Mouse (Mus musculus) liver, embryonic 13.5 days (tissue): ENCODE results near the gene Lsm10. TPM values are rescaled to one million over a fixed set of nuclear protein-coding genes. Genes with fewer than 3 reads are reported as not detected.

Experiments
- ATAC-seq: fragments of 200-750 bp; cut with Nextera tagmentation; 2 replicates; pipeline ENCODE4 v1.8.0; 2017; ENCODE audit warnings: low read depth, mild to moderate bottlenecking, moderate number of reproducible peaks, moderate library complexity
- DNase-seq: peaks from one replicate; pipeline ENCODE4 v3.0.0; 2022
- H3K27ac ChIP-seq: fragments of 300-500 bp; sonication (generic); 2 replicates; pipeline ENCODE4 v1.5.1; 2015; ENCODE audit warnings: moderate library complexity, mild to moderate bottlenecking, inconsistent platforms
- H3K27me3 ChIP-seq: fragments of 300-500 bp; sonication (generic); 2 replicates; pipeline ENCODE4 v1.6.1; 2015; ENCODE audit warnings: mild to moderate bottlenecking, inconsistent platforms
- H3K36me3 ChIP-seq: fragments of 300-500 bp; sonication (generic); 2 replicates; pipeline ENCODE4 v1.6.1; 2015; ENCODE audit warnings: mild to moderate bottlenecking, inconsistent platforms
- H3K4me1 ChIP-seq: fragments of 300-500 bp; sonication (generic); replicated peaks from 2 replicates; pipeline ENCODE4 v1.6.1; 2015; ENCODE audit warnings: inconsistent platforms
- H3K4me2 ChIP-seq: fragments of 300-500 bp; sonication (generic); 2 replicates; pipeline ENCODE4 v1.6.1; 2015; ENCODE audit warnings: inconsistent platforms, mild to moderate bottlenecking, moderate library complexity
- H3K4me3 ChIP-seq: fragments of 300-500 bp; sonication (generic); replicated peaks from 2 replicates; pipeline ENCODE4 v1.5.1; 2015; ENCODE audit warnings: mild to moderate bottlenecking, inconsistent platforms
- H3K9ac ChIP-seq: fragments of 300-500 bp; sonication (generic); 2 replicates; pipeline ENCODE4 v1.6.1; 2015; ENCODE audit warnings: mild to moderate bottlenecking, inconsistent platforms
- H3K9me3 ChIP-seq: fragments of 300-500 bp; sonication (generic); replicated peaks from 2 replicates; pipeline ENCODE4 v1.6.1; 2016; ENCODE audit warnings: inconsistent platforms
- WGBS: fragments of 180-500 bp; shearing (Covaris S2); methylation state at CpG from one replicate; pipeline ENCODE4 v1.1.7; 2015; ENCODE audit not compliant: insufficient replicate concordance; 5-methylcytosine and 5-hydroxymethylcytosine counted together
- polyA plus RNA-seq: library from polyadenylated mRNA; unstranded; fragments of >200 nt; fragmentation: Nextera tagmentation; extraction: Ambion mirVana; gene quantifications from 2 replicates; pipeline ENCODE4 v1.2.1, GENCODE M21; 2015

Gene Lsm10
- 31.1 and 31.3 TPM in 2 replicates for polyA plus RNA-seq

DNA sequence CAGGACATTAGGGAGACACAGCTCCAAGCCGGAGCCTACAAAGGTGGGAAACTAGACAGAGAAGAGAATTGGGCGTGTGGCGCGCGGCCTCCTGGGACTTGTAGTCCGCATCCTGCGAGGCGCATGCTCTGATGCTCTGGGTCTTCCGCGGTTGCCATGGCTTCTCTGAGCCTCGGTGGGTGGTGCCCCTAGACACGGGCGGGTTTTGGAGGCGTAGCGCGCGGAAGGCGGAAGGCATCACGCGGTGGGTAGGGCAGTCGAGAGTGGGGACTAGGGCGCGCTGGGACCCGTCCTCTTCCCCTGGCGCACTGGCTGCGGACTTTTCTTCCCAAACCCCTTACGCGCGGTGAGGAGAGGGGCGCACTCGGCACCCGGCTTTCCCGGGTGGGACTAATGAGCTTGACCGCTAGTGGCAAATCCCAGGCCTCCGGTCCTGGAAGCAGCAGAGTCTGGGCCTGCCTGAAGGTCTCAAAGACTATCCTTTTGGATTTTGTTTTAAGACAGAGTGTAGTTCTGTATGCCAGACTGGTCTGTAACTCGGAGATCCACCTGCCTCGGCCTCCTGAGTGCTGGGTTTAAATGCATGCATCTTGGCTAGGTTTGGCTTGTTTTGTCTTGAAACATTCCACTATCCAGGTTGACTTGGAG is at the start of gene Lsm10:
TSS of gene Lsm10 (plus strand) at position 160 of the 648 bp plus-strand sequence.
- peak; percentile 98 for ATAC-seq
- H3K9me3 ChIP-seq, result no peaks in the 10 kb centered on the region
- peak within 1 kb of the TSS; percentile 85 for H3K4me2 ChIP-seq
- peaks cover 14% of the 10 kb centered on the region for H3K36me3 ChIP-seq
- no peaks in the 10 kb centered on the region for H3K27me3 ChIP-seq
- 2% methylated on average over 30 of the region's 37 CpGs for WGBS
- peak; percentile 95 for DNase-seq
- H3K4me1 ChIP-seq, result peaks cover 50% of the 10 kb centered on the region
- peak within 1 kb of the TSS; percentile 79 for H3K4me3 ChIP-seq
- H3K27ac ChIP-seq, result peak within 1 kb of the TSS; percentile 75
- H3K9ac ChIP-seq, result peak within 1 kb of the TSS; percentile 81

DNA sequence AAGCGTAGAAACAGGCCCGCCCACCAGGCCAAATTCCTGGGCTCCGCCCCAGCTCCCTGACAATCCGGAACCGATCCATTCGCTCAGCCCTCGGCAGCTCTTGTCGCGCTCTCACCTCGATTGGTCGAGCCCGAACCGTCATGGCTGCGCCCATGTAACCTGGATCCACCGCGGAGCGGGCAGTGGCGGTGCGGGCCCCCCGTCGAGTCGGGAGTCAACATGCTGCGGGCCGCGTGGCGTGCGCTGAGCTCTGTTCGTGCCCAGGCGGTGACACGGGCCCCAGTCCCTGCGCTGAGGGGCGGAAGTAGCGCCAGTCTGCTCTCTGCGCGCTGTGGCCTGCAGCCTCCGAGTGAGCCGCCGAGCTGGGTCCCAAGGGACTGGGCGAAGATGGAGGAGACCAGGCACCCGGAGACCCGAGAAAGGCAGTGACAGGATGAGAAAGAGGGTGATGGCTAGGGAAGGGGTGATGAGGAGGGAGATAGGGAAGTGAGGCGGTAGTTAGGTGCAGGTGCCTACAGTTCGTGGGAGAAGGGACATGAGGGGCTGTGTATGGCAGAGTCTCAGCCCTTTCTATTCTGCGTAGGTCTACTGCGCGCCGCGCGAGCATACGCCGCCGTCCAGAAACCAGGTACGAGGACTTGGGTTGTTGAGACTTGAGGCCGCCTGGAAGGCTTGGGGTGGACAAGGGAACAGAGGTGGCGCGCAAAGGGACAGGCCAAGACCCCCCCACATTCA is 49.4 kb upstream of the Lsm10 start, which contains the start of gene Mrps15:
TSS of gene Mrps15 (plus strand) at position 75 of the 735 bp plus-strand sequence.
- Histone ChIP-seq H3K9ac (peak within 1 kb of the TSS; percentile 82), H3K27ac (peak within 1 kb of the TSS; percentile 73), H3K4me2 (peak within 1 kb of the TSS; percentile 84), H3K4me3 (peak within 1 kb of the TSS; percentile 81), H3K36me3 (peaks cover 29% of the 10 kb centered on the region), H3K4me1 (peaks cover 18% of the 10 kb centered on the region), H3K9me3 (no peaks in the 10 kb centered on the region), H3K27me3 (no peaks in the 10 kb centered on the region)
- ATAC-seq, result peak; percentile 92
- peak; percentile 82 for DNase-seq
- under 1% methylated on average over 56 of the region's 56 CpGs for WGBS

DNA sequence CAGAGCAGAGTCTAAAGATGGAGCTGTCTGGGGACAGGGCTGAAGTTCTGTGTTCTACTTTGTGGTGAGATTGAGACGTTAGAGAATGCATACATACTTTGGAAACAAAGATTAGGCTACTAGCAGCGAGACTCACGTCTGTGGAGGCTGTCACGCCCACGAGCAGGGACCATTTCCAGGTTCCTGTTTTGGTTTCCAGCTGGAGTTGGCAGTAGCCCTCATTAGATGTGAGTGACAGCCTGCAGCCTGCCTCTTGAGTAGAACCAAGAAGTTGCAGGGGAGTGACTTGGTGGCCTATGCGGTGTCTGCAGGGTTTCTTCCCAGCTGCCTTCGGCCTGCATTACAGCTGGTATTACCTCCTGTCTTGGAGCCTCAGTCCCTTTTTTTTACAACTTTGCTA is 44.8 kb upstream of the Lsm10 start:
- H3K27me3 ChIP-seq, result no peaks in the 10 kb centered on the region
- 64% methylated on average over 7 of the region's 7 CpGs for WGBS

DNA sequence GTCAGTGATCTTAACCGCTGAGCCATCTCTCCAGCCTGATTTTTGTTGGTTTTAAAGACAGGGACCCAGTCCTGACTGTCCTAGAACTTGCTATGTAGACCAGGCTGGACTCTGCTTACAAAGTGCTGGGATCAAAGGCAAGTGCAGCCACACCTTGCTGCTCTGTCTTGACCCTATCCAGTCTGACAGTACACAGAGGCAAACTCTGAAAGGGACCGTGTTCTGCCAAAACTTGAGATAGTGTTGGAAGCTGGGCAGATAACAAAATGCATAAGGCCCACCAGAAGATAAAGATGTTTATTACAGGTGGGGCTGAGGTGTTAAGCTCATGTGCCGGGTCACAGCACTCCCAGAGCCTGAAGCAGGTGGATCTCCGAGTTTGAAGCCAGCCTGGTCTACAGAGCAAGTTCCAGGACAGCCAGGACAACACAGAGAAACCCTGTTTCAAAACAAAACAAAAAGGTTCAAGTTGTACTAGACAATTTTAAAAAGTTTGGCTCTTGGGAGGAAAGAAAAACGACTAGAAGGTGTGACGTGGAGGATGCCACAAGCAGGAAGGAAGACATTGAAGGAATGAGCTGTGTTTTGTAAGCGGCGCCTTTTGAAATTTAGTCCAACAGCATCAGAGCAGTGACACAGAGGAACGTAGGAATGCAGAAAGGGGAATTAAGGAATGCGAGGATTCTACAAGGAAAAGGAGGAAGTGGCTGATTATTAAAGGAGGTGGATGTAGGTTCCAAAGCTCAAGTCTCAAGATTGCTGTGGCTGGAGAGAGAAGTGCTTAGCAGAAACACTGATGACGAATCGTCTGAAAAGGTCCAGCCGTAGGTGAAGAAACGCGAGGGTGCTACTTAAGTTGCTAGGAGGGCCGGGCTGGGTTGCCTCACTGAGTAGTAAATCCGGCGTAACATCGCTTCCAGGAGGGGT is 39.0 kb upstream of the Lsm10 start:
- no peaks in the 10 kb centered on the region for H3K9me3 ChIP-seq
- no peak for DNase-seq
- peak; percentile 41 for ATAC-seq
- no peaks in the 10 kb centered on the region for H3K27me3 ChIP-seq
- H3K27ac ChIP-seq, result peak overlapping the region; percentile 89
- peak overlapping the region; percentile 83 for H3K9ac ChIP-seq
- H3K36me3 ChIP-seq, result peaks cover 35% of the 10 kb centered on the region
- peak overlapping the region; percentile 80 for H3K4me3 ChIP-seq
- peak overlapping the region; percentile 92 for H3K4me2 ChIP-seq
- H3K4me1 ChIP-seq, result peaks cover 25% of the 10 kb centered on the region
- WGBS, result 8% methylated on average over 19 of the region's 19 CpGs

More for the DNA sequence above, 44.8 kb upstream of the Lsm10 start:
- peaks cover 67% of the 10 kb centered on the region for H3K36me3 ChIP-seq
- ATAC-seq (no peak), DNase-seq (no peak)
- H3K4me1 ChIP-seq, result peaks cover 17% of the 10 kb centered on the region
- H3K4me3 ChIP-seq, result no peak overlapping the region
- H3K27ac ChIP-seq, result no peak overlapping the region
- no peak overlapping the region for H3K4me2 ChIP-seq
- H3K9ac ChIP-seq, result no peak overlapping the region
- no peaks in the 10 kb centered on the region for H3K9me3 ChIP-seq

DNA sequence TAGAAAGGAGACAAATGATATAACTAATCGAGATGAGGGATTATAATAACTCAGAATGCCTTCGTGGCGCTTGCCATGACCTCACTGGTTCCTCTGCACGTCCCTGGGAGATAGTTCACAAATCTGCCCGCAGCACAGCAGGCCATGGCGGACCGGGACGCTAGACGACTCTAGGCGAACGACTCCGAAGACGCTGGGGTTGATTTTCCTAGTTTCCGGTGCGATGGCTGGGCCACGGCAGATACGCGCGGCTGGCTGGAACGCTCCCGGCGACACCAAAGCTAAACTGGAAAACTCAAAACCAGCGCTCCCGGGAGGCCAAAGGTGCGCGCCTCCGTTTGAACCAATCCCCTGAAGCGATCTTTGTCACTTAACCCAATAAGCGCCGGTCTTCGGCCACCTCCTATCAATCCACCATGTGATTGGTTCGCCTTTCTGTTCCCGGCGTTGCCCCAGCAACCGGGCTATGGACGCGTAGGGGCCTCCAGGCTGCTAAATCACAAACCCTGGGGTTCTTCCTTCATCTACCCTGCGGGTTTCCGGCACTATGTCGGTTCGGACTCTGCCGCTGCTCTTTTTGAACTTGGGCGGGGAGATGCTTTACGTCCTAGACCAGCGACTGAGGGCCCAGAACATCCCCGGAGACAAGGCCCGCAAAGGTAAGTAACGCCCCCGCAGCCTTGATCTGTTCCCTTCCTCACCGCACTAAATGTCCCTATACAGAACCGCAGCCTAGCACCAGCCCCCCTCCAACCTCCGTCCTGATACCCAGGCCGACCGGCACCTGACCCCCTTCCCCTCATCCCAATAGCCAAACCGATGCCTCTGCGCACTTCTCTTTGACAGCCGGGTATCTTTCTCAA is 38.1 kb upstream of the Lsm10 start, which contains the start of gene Oscp1:
TSS of gene Oscp1 (plus strand) at position 432 of the 863 bp plus-strand sequence.
- Histone ChIP-seq H3K4me2 (peak within 1 kb of the TSS; percentile 92), H3K27me3 (no peaks in the 10 kb centered on the region), H3K27ac (peak within 1 kb of the TSS; percentile 89), H3K9ac (peak within 1 kb of the TSS; percentile 83), H3K4me1 (peaks cover 25% of the 10 kb centered on the region), H3K9me3 (no peaks in the 10 kb centered on the region), H3K36me3 (peaks cover 28% of the 10 kb centered on the region), H3K4me3 (peak within 1 kb of the TSS; percentile 80)
- ATAC-seq, result peak; percentile 96
- peak; percentile 88 for DNase-seq
- WGBS, result 2% methylated on average over 57 of the region's 57 CpGs

DNA sequence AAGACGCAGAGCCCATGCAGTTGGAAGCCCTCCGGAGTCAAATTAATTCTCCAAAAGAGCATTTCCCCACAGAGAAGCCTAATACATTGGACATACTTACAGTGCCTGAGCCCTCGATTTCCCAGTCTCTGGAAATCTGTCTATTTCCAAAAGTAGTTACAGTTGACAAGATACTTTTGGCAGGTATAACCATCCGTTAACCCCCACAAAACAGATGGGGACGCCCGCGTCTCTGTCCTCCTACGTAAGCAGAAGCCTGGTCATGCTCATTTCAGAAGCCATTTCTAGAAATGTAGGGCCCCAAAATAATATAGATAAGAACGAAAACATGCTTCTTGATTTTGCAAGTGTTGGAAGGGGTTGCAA is 37.4 kb upstream of the Lsm10 start:
- DNase-seq, result no peak
- Histone ChIP-seq H3K4me3 (peak overlapping the region; percentile 80), H3K9ac (peak overlapping the region; percentile 71), H3K27ac (0 out of 2 replicates have a peak overlapping the region, but pooled peaks have one; percentile 3), H3K9me3 (no peaks in the 10 kb centered on the region), H3K4me2 (peak overlapping the region; percentile 92), H3K4me1 (peaks cover 25% of the 10 kb centered on the region), H3K27me3 (no peaks in the 10 kb centered on the region), H3K36me3 (peaks cover 23% of the 10 kb centered on the region)
- 40% methylated on average over 9 of the region's 9 CpGs for WGBS
- ATAC-seq, result no peak

DNA sequence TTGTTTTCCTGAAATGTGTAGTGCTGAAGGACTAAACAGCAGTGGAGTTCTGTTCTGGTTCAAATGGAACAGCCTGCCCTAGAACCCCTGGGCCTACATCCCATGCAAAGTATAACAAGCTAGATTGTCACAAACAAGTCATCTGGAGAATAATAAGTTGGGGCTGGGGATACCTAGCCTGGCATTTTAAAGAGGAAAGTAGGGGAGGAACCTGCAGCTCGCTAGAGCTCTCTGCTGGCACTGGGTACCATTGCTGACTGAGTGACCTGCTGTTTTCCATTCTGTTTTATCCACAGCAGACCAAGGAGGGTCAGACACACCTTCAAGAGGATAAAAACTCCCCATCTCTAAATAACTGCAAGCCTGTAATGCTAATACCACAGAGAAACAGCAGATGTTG is 33.6 kb upstream of the Lsm10 start:
- no peak overlapping the region for H3K9ac ChIP-seq
- H3K27me3 ChIP-seq, result no peaks in the 10 kb centered on the region
- H3K9me3 ChIP-seq, result no peaks in the 10 kb centered on the region
- ATAC-seq, result no peak
- H3K4me3 ChIP-seq, result no peak overlapping the region
- H3K27ac ChIP-seq, result no peak overlapping the region
- no peaks in the 10 kb centered on the region for H3K36me3 ChIP-seq
- H3K4me1 ChIP-seq, result peaks cover 9% of the 10 kb centered on the region
- no peak overlapping the region for H3K4me2 ChIP-seq
- DNase-seq, result no peak
- 52% methylated on average over 1 of the region's 1 CpGs for WGBS

DNA sequence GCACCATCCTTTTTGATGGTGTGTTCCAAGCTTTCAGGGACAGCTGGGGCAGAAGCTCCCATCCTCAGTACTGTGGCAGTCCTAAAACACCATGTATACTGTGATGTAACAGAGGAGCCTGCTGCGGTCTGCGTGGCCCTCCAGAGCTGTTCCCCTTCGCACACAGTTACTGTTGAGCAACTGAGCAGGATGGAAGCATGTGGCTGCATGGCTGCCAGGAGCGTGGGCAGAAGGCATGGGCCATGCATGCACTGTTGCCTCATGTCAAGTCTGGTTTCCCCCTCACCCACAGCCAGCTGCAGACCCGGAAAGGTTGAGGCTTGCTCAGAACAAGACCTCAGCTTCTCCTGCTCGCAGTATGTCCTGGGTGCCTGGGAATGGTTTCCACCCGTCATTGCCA is 31.2 kb upstream of the Lsm10 start:
- no peak for DNase-seq
- Histone ChIP-seq H3K36me3 (no peaks in the 10 kb centered on the region), H3K9ac (no peak overlapping the region), H3K4me2 (no peak overlapping the region), H3K9me3 (no peaks in the 10 kb centered on the region), H3K4me3 (no peak overlapping the region), H3K27me3 (no peaks in the 10 kb centered on the region), H3K4me1 (no peaks in the 10 kb centered on the region), H3K27ac (no peak overlapping the region)
- 71% methylated on average over 7 of the region's 7 CpGs for WGBS
- no peak for ATAC-seq

DNA sequence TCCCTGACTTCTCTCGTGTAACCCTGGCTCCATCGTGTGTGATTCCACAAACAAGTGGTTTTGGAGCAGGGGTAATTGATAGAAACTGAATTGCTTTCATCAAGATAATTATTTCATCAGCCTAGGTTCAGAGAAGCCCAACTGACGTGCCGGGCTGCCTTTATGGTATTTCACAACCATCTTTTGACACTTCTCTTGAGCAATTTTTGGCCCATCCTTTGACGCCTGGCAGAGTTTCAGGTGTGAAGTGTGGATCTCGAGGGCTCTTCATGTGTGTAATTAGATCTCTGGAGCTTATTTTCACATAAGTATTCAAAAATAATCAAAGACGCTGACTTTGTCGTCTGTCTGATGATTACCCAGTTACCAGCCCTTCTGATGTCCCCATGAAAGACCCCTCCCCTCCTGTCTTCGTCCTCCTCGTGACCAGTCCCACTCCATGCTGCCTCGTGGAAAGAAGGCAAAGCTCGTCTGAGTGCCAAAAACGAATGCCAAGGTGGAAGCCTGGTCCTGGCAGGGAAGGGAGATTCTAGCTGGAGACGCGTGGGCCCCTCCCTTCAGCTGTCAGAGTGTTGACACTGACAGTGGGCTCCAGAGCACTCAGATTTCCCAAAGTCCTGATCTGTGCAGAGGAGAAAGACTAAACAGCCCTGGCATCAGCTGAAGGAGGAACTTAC is 28.9 kb upstream of the Lsm10 start:
- no peak overlapping the region for H3K4me3 ChIP-seq
- H3K27ac ChIP-seq, result no peak overlapping the region
- DNase-seq, result no peak
- H3K9me3 ChIP-seq, result no peaks in the 10 kb centered on the region
- no peak for ATAC-seq
- no peak overlapping the region for H3K4me2 ChIP-seq
- no peaks in the 10 kb centered on the region for H3K36me3 ChIP-seq
- H3K9ac ChIP-seq, result no peak overlapping the region
- H3K27me3 ChIP-seq, result no peaks in the 10 kb centered on the region
- no peaks in the 10 kb centered on the region for H3K4me1 ChIP-seq
- WGBS, result 62% methylated on average over 15 of the region's 15 CpGs

DNA sequence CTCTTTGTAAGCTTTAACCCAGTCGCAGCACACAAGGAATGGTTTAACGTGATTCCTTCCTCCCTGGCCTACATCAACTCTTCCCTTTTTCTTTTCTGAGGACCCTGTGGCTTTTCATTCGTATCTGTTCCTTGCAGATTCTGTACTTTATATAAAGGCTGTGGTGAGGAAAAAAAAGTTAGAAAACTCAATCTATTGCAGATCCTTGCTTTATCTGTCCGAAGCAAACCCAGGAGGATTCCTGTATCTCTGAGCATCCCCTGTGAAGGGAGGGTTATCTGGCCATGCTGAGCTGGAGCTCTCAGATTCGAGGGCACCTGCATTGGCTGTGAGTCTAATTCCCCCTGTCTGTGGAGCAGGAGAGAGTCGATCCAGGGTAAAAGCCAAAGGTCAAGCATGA is 27.6 kb upstream of the Lsm10 start:
- Histone ChIP-seq H3K9ac (no peak overlapping the region), H3K4me2 (no peak overlapping the region), H3K4me3 (no peak overlapping the region), H3K4me1 (no peaks in the 10 kb centered on the region), H3K9me3 (no peaks in the 10 kb centered on the region), H3K27ac (no peak overlapping the region), H3K27me3 (no peaks in the 10 kb centered on the region), H3K36me3 (no peaks in the 10 kb centered on the region)
- 58% methylated on average over 6 of the region's 6 CpGs for WGBS
- DNase-seq (no peak), ATAC-seq (no peak)
